Mouse (Mus musculus) kidney, postnatal 0 days (tissue): ENCODE measurements around the gene Srgap3. TPM values are rescaled to one million over a fixed set of nuclear protein-coding genes. Genes with fewer than 3 reads are reported as not detected.

ENCODE experiments used
- ATAC-seq: fragments of 200-750 bp; cut with Nextera tagmentation; replicated peaks from 2 replicates; pipeline ENCODE4 v1.8.0; 2017; ENCODE audit warnings: low read depth, moderate number of reproducible peaks, moderate TSS enrichment, moderate library complexity; ENCODE audit not compliant: low FRiP score
- DNase-seq: peaks from one replicate; pipeline ENCODE4 v3.0.0-alpha.2; 2016; ENCODE audit warnings: low spot score
- H3K27ac ChIP-seq: fragments of 300-500 bp; sonication (generic); 2 replicates; pipeline ENCODE4 v1.5.1; 2014; ENCODE audit warnings: mild to moderate bottlenecking
- H3K27me3 ChIP-seq: fragments of 300-500 bp; sonication (generic); 2 replicates; pipeline ENCODE4 v1.6.1; 2014; ENCODE audit warnings: low read length, mixed read lengths; ENCODE audit not compliant: insufficient read depth
- H3K36me3 ChIP-seq: fragments of 300-500 bp; sonication (generic); 2 replicates; pipeline ENCODE4 v1.6.1; 2014; ENCODE audit warnings: low read length, mixed read lengths; ENCODE audit not compliant: insufficient read depth
- H3K4me1 ChIP-seq: fragments of 300-500 bp; sonication (generic); replicated peaks from 2 replicates; pipeline ENCODE4 v1.6.1; 2014; ENCODE audit warnings: antibody characterized with exemption, low read length, mixed read lengths; ENCODE audit not compliant: insufficient read depth
- H3K4me2 ChIP-seq: fragments of 300-500 bp; sonication (generic); 2 replicates; pipeline ENCODE4 v1.6.1; 2014; ENCODE audit warnings: mild to moderate bottlenecking, low read length, moderate library complexity, mixed read lengths
- H3K4me3 ChIP-seq: fragments of 300-500 bp; sonication (generic); replicated peaks from 2 replicates; pipeline ENCODE4 v1.5.1; 2014; ENCODE audit warnings: low read depth, low read length
- H3K9ac ChIP-seq: fragments of 300-500 bp; sonication (generic); 2 replicates; pipeline ENCODE4 v1.6.1; 2014; ENCODE audit warnings: low read depth, low read length
- H3K9me3 ChIP-seq: fragments of 300-500 bp; sonication (generic); replicated peaks from 2 replicates; pipeline ENCODE4 v1.6.1; 2016; ENCODE audit warnings: low read length, inconsistent platforms, mixed read lengths
- CTCF ChIP-seq: IDR thresholded peaks from 2 replicates; pipeline ENCODE4 v1.5.1; 2016; ENCODE audit warnings: antibody characterized with exemption, low read depth, mild to moderate bottlenecking, moderate library complexity
- WGBS: fragments of 180-500 bp; shearing (Covaris S2); extraction: QIAGEN DNeasy Blood & Tissue Kit; methylation state at CpG from one replicate; pipeline ENCODE4 v1.1.7; 2014; 5-methylcytosine and 5-hydroxymethylcytosine counted together
- polyA plus RNA-seq: library from polyadenylated mRNA; unstranded; fragments of >200 nt; fragmentation: Nextera tagmentation; extraction: Ambion mirVana; gene quantifications from 2 replicates; pipeline ENCODE4 v1.2.1, GENCODE M21; 2015

Srgap3 gene
- polyA plus RNA-seq, 1 experiment from 2014 or later: 2.1 TPM

DNA sequence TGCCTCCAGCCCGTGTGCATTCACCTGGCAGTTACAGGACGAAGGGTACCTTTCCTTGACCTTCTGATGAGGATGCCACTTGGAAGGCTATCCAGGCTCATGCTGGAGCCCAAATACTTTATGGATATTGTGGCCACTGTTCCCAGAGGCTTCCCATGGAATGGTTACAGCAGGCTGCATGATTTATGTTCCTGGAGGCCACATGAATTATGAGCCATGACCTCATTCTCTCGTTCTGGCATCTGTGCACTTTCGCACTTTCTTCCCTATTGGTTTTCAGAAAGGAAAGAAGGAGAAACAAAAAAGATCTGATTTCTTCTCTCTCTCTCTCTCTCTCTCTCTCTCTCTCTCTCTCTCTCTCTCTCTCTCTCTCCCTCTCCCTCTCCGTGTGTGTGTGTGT lies 104.6 kb downstream of the Srgap3 start:
- ATAC-seq (0 out of 2 replicates have a peak, but pooled peaks have one; percentile 15), DNase-seq (peak; percentile 77)

DNA sequence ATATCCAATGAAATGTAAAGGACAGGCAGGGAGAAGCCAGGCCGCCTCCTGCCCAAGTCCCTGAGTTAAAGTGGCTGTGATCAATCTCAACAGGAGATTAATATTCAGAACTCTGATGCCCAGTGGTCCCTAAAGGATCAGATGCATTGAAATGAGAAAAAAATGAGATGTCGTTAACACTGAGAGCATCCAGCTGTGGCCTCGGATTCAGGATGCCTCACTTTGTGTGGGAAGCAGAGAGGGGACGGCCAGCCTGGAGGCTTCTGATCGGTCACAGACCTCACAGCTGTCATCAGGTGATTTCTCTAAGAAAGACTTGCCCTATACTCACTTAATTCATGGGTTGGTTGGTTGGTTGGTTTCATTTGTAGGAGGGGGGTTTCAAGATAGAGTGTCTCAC lies 106.7 kb downstream of the Srgap3 start:
- no peaks in the 10 kb centered on the region for H3K27me3 ChIP-seq
- WGBS: 45% methylated on average over 5 of the region's 5 CpGs
- TF ChIP-seq CTCF: no peak

More for the DNA sequence above, 104.6 kb downstream of the Srgap3 start:
- no peaks in the 10 kb centered on the region for H3K27me3 ChIP-seq
- H3K4me1 ChIP-seq: 0 out of 2 replicates have a peak, but pooled peaks cover 7% of the 10 kb centered on the region
- no peaks in the 10 kb centered on the region for H3K36me3 ChIP-seq
- H3K27ac ChIP-seq: no peak overlapping the region
- no peak overlapping the region for H3K4me2 ChIP-seq
- H3K9me3 ChIP-seq: no peaks in the 10 kb centered on the region
- no peak for TF ChIP-seq CTCF
- H3K4me3 ChIP-seq: no peak overlapping the region
- no peak overlapping the region for H3K9ac ChIP-seq
- 19% methylated on average over 5 of the region's 5 CpGs for WGBS

DNA sequence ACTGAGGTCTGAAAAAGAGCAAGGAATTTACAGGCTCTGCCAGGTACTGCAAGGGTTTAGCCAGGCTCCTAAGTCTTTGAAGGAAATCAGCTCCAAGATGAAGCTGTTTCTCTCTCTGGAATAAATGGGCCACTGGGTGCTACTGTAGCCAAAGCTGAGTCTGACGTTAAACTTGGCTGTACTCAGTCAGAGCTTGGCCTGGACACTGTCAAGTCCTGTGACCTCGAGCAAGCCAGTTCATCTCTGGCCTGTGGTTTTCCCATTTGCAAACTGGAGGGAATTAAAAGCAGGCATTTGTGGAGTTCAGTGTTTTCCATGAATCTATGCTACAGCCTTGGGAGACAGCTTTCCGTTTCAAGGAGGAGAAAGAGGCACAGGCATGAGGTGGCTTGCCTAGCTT lies 107.7 kb downstream of the Srgap3 start:
- Histone ChIP-seq H3K9me3 (no peaks in the 10 kb centered on the region), H3K36me3 (no peaks in the 10 kb centered on the region), H3K9ac (no peak overlapping the region), H3K4me1 (0 out of 2 replicates have a peak, but pooled peaks cover 7% of the 10 kb centered on the region), H3K4me2 (no peak overlapping the region), H3K27me3 (no peaks in the 10 kb centered on the region), H3K27ac (no peak overlapping the region), H3K4me3 (no peak overlapping the region)
- ATAC-seq (no peak), DNase-seq (no peak)
- WGBS: 75% methylated on average over 3 of the region's 3 CpGs
- no peak for TF ChIP-seq CTCF

More for the DNA sequence above, 106.7 kb downstream of the Srgap3 start:
- Histone ChIP-seq H3K27ac (no peak overlapping the region), H3K4me2 (no peak overlapping the region), H3K4me3 (no peak overlapping the region), H3K9me3 (no peaks in the 10 kb centered on the region), H3K36me3 (no peaks in the 10 kb centered on the region), H3K9ac (no peak overlapping the region), H3K4me1 (0 out of 2 replicates have a peak, but pooled peaks cover 7% of the 10 kb centered on the region)
- ATAC-seq (no peak), DNase-seq (no peak)

DNA sequence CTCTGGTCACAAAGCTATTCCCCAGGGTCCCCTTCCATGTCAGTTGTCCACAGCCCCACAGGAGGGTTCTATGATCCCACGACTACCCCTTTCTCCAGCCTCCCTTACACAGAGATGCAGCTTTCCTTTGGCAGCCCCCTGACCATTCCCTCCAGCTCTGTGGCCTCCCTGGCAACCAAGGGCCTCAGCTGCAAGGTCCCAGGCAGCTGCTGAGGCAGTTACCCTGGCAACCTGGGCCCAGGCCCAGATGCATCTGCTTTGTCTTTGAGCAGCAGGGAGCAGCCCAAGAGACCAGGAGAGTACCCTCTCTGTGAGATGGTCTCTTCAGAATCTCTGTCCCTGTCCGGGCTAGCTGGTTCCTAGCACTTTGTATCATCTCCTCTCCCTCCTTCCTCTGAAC lies 108.2 kb downstream of the Srgap3 start:
- TF ChIP-seq CTCF: no peak
- WGBS: 73% methylated on average over 2 of the region's 2 CpGs
- Histone ChIP-seq H3K36me3 (no peaks in the 10 kb centered on the region), H3K9me3 (no peaks in the 10 kb centered on the region), H3K9ac (no peak overlapping the region), H3K4me2 (no peak overlapping the region), H3K27me3 (no peaks in the 10 kb centered on the region), H3K4me1 (0 out of 2 replicates have a peak, but pooled peaks cover 7% of the 10 kb centered on the region), H3K4me3 (no peak overlapping the region), H3K27ac (no peak overlapping the region)
- ATAC-seq (no peak), DNase-seq (no peak)

DNA sequence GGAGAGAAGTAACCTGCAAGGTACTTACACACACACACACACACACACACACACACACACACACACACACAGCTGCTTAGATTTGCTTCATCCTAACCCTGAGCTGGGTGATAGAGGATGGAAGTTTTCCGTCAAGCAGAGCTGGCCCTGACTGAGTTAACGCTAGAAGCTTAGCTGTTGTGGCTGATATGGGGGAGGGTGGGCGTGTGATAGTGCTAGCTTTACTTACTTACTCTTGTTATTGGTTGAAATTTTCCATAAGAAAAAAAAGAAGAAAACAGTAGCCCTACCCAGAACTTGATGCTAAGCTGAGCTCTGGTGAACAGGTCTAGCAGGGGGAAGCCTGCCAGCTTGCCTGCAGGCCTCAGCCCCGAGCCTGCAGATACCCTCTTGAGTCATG lies 110.4 kb downstream of the Srgap3 start:
- no peak for TF ChIP-seq CTCF
- H3K27me3 ChIP-seq: no peaks in the 10 kb centered on the region
- no peak overlapping the region for H3K9ac ChIP-seq
- DNase-seq: no peak
- H3K9me3 ChIP-seq: no peaks in the 10 kb centered on the region
- H3K4me1 ChIP-seq: no peaks in the 10 kb centered on the region
- no peak for ATAC-seq
- no peak overlapping the region for H3K27ac ChIP-seq
- WGBS: 67% methylated on average over 4 of the region's 4 CpGs
- no peak overlapping the region for H3K4me2 ChIP-seq
- no peak overlapping the region for H3K4me3 ChIP-seq
- H3K36me3 ChIP-seq: no peaks in the 10 kb centered on the region

DNA sequence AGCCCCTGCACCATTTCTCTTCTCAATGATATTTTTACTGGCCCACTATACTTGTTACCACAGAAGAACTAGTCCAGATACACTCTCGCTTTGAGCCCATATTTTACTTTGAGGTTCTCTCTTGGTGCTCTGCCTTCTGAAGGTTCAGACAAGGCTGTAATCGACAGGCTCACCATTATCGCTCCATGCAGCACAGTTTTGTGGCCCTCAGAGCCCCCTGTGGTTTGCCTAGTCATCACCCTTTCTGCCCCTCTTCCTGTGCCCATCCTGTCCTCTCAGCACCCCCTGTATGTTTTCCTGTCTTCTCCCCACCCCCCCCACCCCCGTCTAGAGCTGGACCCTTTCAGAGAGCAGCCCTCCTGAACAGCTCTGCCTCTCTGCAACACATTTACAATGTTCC lies 111.7 kb downstream of the Srgap3 start:
- no peak for ATAC-seq
- 78% methylated on average over 4 of the region's 4 CpGs for WGBS
- TF ChIP-seq CTCF: no peak
- no peaks in the 10 kb centered on the region for H3K36me3 ChIP-seq
- no peaks in the 10 kb centered on the region for H3K9me3 ChIP-seq
- no peak for DNase-seq
- H3K4me2 ChIP-seq: no peak overlapping the region
- H3K9ac ChIP-seq: no peak overlapping the region
- H3K27ac ChIP-seq: no peak overlapping the region
- H3K27me3 ChIP-seq: no peaks in the 10 kb centered on the region
- H3K4me3 ChIP-seq: no peak overlapping the region
- H3K4me1 ChIP-seq: no peaks in the 10 kb centered on the region

DNA sequence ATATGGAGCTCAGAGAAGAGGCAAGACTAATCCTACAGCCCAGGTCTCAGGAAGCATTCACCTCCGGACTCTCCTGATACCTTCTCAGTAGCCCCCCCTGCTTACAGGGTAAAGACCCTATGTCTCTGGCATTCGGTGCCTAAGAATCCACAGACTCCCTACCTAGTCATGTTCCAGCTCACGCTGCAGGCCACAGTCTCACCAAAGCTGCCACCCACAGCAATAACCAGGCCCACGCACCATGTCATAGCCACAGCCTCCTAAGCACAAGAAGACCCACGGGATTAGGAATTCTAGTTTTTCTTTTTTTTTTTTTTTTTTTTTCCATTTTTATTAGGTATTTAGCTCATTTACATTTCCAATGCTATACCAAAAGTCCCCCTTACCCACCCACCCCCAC lies 112.6 kb downstream of the Srgap3 start:
- H3K36me3 ChIP-seq: no peaks in the 10 kb centered on the region
- H3K27ac ChIP-seq: no peak overlapping the region
- DNase-seq (no peak), ATAC-seq (no peak)
- no peak overlapping the region for H3K4me3 ChIP-seq
- H3K9ac ChIP-seq: no peak overlapping the region
- TF ChIP-seq CTCF: no peak
- 93% methylated on average over 5 of the region's 5 CpGs for WGBS
- no peak overlapping the region for H3K4me2 ChIP-seq
- H3K4me1 ChIP-seq: no peaks in the 10 kb centered on the region
- H3K9me3 ChIP-seq: no peaks in the 10 kb centered on the region
- H3K27me3 ChIP-seq: no peaks in the 10 kb centered on the region
